Mouse (Mus musculus): ENCODE results near the gene Eif3d. TPM values are rescaled to one million over a fixed set of nuclear protein-coding genes. Genes with fewer than 3 reads are reported as not detected.

Eif3d gene
- polyA plus RNA-seq, 1 experiment from 2014 or later = 167 TPM

DNA sequence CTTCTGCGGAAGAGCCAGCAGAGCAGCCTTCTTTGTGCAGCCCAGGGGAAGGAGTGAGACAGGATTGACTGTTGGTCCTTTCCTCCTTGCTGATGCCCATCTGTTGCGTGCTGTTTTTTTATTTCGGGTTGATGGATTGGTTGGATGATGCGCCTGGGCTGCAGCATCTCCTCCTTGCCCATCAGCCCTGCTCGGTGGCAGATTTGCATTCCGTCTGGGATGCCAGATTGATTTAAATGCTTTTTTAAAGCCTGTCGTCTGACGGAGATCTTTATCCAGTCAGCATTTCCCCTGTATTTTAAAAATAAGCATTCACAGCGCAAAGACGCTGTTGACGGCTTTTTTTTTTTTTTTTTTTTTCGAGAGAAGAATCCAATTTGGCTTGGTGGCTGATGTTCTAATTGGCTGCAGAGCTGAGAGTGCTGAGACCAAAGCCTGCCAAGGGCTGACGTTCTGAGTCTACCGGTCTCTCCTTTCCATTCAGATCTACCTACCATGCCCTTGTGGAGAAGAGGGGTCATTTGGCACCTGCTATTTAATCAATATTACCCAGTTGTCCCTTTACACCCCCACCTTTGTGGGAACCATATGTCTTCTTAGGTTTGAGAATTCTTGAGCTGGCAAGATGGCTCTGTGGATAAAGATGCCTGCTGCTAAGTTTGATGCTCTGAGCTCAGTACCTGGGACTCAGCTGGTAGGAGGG, 34.8 kb downstream of the Eif3d start:
- Histone ChIP-seq H3K27ac (ENCODE audit: low read depth, low read length) (peak overlapping the region; percentile 5), H3K36me3 (ENCODE audit: control insufficient read depth, insufficient read depth, low read length) (no peaks in the 10 kb centered on the region), H3K9ac (ENCODE audit: low read length) (no peak overlapping the region), H3K4me2 (ENCODE audit: low read length) (no peak overlapping the region), H3K4me1 (ENCODE audit: control insufficient read depth, insufficient read depth, low read length) (peaks cover 5% of the 10 kb centered on the region; the same call in 1 of the 2 replicates), H3K27me3 (replicated peaks; ENCODE audit: control insufficient read depth, insufficient read depth, low read length) (no peaks in the 10 kb centered on the region), H3K4me3 (ENCODE audit: low read depth, low read length) (no peak overlapping the region), H3K9me3 (replicated peaks; ENCODE audit: control insufficient read depth, low read length) (no peaks in the 10 kb centered on the region)
- ATAC-seq (peak; percentile 71), DNase-seq (ENCODE audit: low spot score) (peak; percentile 81)
- 74% methylated on average over 14 of the region's 14 CpGs for WGBS

DNA sequence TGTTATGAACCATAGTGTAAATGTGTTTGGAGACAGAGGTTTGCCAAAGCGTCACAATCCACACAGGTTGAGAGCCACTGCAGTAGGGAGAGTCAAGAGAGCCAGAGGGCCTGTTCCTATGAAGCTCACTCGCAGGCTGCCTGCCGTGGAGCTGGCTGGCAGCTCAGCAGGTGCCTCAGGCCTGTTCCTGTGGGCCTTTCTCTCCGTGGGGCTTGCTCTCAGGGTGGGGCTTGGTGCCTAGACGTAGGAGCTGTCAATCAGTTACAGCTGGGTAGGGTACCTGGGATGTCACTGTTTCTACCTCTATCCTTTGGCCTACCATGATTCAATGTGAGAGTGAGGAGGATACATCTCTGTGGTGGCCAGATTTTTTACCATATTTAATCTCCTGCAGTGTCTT, 35.6 kb downstream of the Eif3d start:
- H3K4me3 ChIP-seq (ENCODE audit: low read depth, low read length) = no peak overlapping the region
- peak overlapping the region; percentile 70 for H3K27ac ChIP-seq (ENCODE audit: low read depth, low read length)
- WGBS = 59% methylated on average over 5 of the region's 5 CpGs
- no peak for ATAC-seq
- H3K9me3 ChIP-seq (replicated peaks; ENCODE audit: control insufficient read depth, low read length) = no peaks in the 10 kb centered on the region
- no peak for DNase-seq (ENCODE audit: low spot score)
- no peak overlapping the region for H3K9ac ChIP-seq (ENCODE audit: low read length)
- H3K4me1 ChIP-seq (ENCODE audit: control insufficient read depth, insufficient read depth, low read length) = peaks cover 6% of the 10 kb centered on the region; the same call in 1 of the 2 replicates
- H3K36me3 ChIP-seq (ENCODE audit: control insufficient read depth, insufficient read depth, low read length) = no peaks in the 10 kb centered on the region
- H3K4me2 ChIP-seq (ENCODE audit: low read length) = no peak overlapping the region
- no peaks in the 10 kb centered on the region for H3K27me3 ChIP-seq (replicated peaks; ENCODE audit: control insufficient read depth, insufficient read depth, low read length)

DNA sequence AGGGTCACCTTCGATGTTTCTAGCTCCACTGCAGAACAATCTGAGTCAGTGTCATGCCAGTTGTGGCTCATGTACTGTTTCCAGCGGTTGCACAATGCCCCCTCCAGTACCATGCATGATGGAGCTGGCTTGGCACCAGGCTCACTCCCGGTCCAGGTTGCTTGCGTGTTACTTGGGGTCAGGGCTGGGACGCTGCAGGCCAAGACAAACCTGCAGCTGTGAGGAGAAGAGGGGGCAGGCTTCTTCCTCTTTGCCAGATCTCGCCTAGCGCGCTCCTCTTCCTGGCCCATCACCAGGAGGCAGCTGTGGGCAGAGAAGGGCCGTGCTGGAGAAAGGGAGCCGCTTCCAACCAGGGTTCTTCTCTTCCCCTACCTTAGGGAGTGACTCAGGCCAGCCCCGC, 36.3 kb downstream of the Eif3d start:
- WGBS = 77% methylated on average over 11 of the region's 11 CpGs

DNA sequence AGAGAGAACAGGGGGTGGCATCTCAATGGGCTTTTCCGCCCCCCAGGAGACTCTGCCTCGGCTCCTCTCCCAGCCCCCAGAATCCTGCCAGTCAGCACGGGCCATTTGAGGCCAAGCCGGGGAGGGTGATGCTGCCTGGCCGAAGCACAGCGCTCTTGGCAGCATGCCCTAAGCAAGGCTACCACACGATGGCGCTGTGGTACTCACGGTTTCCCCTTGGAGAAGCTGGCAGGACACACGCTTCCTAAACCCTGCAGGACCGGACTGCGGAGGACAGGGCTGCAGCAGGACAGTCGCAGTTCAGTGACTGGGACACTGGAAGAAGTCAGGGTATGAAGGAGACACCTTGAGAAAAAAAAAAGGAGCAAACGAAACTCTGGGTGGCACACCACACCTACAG, 36.8 kb downstream of the Eif3d start:
- ATAC-seq = peak; percentile 17; the same call in 1 of the 2 replicates
- peak overlapping the region; percentile 9; the same call in 1 of the 2 replicates for H3K9ac ChIP-seq (ENCODE audit: low read length)
- H3K27me3 ChIP-seq (replicated peaks; ENCODE audit: control insufficient read depth, insufficient read depth, low read length) = no peaks in the 10 kb centered on the region
- under 1% methylated on average over 14 of the region's 14 CpGs for WGBS
- no peak overlapping the region for H3K27ac ChIP-seq (ENCODE audit: low read depth, low read length)
- H3K9me3 ChIP-seq (replicated peaks; ENCODE audit: control insufficient read depth, low read length) = no peaks in the 10 kb centered on the region
- peak overlapping the region; percentile 35 for H3K4me2 ChIP-seq (ENCODE audit: low read length)
- DNase-seq (ENCODE audit: low spot score) = peak; percentile 94
- no peaks in the 10 kb centered on the region for H3K36me3 ChIP-seq (ENCODE audit: control insufficient read depth, insufficient read depth, low read length)
- H3K4me1 ChIP-seq (ENCODE audit: control insufficient read depth, insufficient read depth, low read length) = peaks cover 14% of the 10 kb centered on the region
- no peak overlapping the region for H3K4me3 ChIP-seq (ENCODE audit: low read depth, low read length)

More for the DNA sequence above, 36.3 kb downstream of the Eif3d start:
- peaks cover 12% of the 10 kb centered on the region for H3K4me1 ChIP-seq (ENCODE audit: control insufficient read depth, insufficient read depth, low read length)
- no peak overlapping the region for H3K4me3 ChIP-seq (ENCODE audit: low read depth, low read length)
- no peaks in the 10 kb centered on the region for H3K27me3 ChIP-seq (replicated peaks; ENCODE audit: control insufficient read depth, insufficient read depth, low read length)
- no peaks in the 10 kb centered on the region for H3K9me3 ChIP-seq (replicated peaks; ENCODE audit: control insufficient read depth, low read length)
- H3K4me2 ChIP-seq (ENCODE audit: low read length) = no peak overlapping the region
- H3K27ac ChIP-seq (ENCODE audit: low read depth, low read length) = 0 out of 2 replicates have a peak overlapping the region, but pooled peaks have one; percentile 70
- ATAC-seq = no peak
- no peaks in the 10 kb centered on the region for H3K36me3 ChIP-seq (ENCODE audit: control insufficient read depth, insufficient read depth, low read length)
- no peak for DNase-seq (ENCODE audit: low spot score)
- H3K9ac ChIP-seq (ENCODE audit: low read length) = peak overlapping the region; percentile 9; the same call in 1 of the 2 replicates

DNA sequence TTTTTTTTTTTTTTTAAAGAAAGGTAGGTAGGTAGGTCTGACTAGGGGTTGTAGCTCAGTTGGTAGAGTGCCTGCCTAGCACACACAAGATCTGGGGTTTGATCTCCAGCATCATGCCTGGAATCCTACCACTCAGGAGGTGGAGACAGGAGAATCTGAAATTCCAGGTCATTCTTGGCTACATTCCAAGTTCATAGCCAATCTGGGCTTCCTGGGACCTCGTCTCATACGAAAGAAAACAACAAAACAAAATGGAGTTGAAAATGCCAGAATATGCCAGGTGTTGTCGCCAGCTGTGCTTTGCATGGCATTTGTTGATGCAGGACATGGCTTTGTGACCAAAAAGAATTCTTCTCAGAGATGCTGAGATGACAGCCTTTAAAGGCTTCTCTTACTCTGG, 37.4 kb downstream of the Eif3d start:
- Histone ChIP-seq H3K4me3 (ENCODE audit: low read depth, low read length) (no peak overlapping the region), H3K4me1 (ENCODE audit: control insufficient read depth, insufficient read depth, low read length) (peaks cover 15% of the 10 kb centered on the region), H3K9me3 (replicated peaks; ENCODE audit: control insufficient read depth, low read length) (no peaks in the 10 kb centered on the region), H3K27me3 (replicated peaks; ENCODE audit: control insufficient read depth, insufficient read depth, low read length) (no peaks in the 10 kb centered on the region), H3K36me3 (ENCODE audit: control insufficient read depth, insufficient read depth, low read length) (no peaks in the 10 kb centered on the region), H3K9ac (ENCODE audit: low read length) (no peak overlapping the region), H3K4me2 (ENCODE audit: low read length) (no peak overlapping the region), H3K27ac (ENCODE audit: low read depth, low read length) (no peak overlapping the region)
- DNase-seq (ENCODE audit: low spot score) (no peak), ATAC-seq (no peak)
- 63% methylated on average over 3 of the region's 3 CpGs for WGBS

DNA sequence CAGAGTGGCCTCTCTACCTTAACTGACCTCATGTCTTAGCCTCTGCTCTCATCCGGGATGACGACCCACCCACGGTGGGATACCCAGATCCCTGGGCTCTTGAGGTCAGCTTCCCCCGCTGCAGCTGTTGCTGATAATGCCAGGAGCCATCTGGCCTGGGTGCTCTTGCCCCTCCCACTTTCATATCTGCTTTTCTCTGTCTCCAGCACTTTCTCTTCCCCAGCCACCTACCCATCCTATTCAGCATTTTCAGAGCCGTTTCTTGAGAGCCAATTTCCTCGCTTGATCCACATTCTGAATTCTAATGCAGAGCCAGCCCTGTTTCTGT, 39.0 kb downstream of the Eif3d start:
- H3K4me3 ChIP-seq (ENCODE audit: low read depth, low read length) = no peak overlapping the region
- DNase-seq (ENCODE audit: low spot score) (no peak), ATAC-seq (no peak)
- no peak overlapping the region for H3K9ac ChIP-seq (ENCODE audit: low read length)
- 75% methylated on average over 6 of the region's 6 CpGs for WGBS
- peaks cover 7% of the 10 kb centered on the region; the same call in 1 of the 2 replicates for H3K36me3 ChIP-seq (ENCODE audit: control insufficient read depth, insufficient read depth, low read length)
- peaks cover 23% of the 10 kb centered on the region for H3K4me1 ChIP-seq (ENCODE audit: control insufficient read depth, insufficient read depth, low read length)
- H3K9me3 ChIP-seq (replicated peaks; ENCODE audit: control insufficient read depth, low read length) = no peaks in the 10 kb centered on the region
- no peak overlapping the region for H3K4me2 ChIP-seq (ENCODE audit: low read length)
- no peaks in the 10 kb centered on the region for H3K27me3 ChIP-seq (replicated peaks; ENCODE audit: control insufficient read depth, insufficient read depth, low read length)
- H3K27ac ChIP-seq (ENCODE audit: low read depth, low read length) = no peak overlapping the region

DNA sequence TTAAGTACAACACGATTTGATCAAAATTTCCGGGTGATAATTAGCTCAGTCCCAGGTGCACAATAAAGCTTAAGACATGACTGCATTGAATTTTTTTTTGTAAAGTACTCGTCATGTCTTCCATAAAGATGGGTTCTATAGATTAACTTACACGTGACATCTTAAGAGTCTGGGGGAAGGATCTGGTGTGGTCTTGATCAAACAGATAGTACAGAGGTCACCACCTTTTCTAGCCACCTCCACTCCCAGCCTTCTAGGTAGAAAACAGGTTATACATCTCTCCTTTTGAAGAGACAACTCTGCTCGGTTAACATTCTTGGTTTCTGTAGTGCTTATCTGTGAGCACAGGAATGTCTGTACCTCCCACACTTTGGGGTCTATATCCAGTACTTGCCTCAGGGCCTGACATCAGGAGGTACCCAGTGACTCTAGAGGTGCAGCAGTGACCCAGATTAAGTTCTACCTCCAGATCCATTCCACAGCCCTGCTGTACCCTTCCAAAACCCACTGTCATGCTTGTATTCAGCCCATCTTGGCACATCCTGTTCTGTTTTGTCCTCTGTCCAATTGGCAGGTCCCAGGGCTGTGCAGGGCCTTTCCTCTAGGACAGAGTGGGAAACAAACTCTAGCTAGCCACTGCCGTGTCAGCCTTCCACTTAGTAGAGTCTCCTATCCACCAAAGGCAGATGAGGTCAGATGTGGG, 39.5 kb downstream of the Eif3d start:
- Histone ChIP-seq H3K4me2 (ENCODE audit: low read length) (no peak overlapping the region), H3K9me3 (replicated peaks; ENCODE audit: control insufficient read depth, low read length) (no peaks in the 10 kb centered on the region), H3K36me3 (ENCODE audit: control insufficient read depth, insufficient read depth, low read length) (peaks cover 12% of the 10 kb centered on the region; the same call in 1 of the 2 replicates), H3K4me1 (ENCODE audit: control insufficient read depth, insufficient read depth, low read length) (peaks cover 23% of the 10 kb centered on the region), H3K4me3 (ENCODE audit: low read depth, low read length) (no peak overlapping the region), H3K27ac (ENCODE audit: low read depth, low read length) (no peak overlapping the region), H3K27me3 (replicated peaks; ENCODE audit: control insufficient read depth, insufficient read depth, low read length) (no peaks in the 10 kb centered on the region), H3K9ac (ENCODE audit: low read length) (no peak overlapping the region)
- ATAC-seq (no peak), DNase-seq (ENCODE audit: low spot score) (no peak)
- 81% methylated on average over 6 of the region's 6 CpGs for WGBS

DNA sequence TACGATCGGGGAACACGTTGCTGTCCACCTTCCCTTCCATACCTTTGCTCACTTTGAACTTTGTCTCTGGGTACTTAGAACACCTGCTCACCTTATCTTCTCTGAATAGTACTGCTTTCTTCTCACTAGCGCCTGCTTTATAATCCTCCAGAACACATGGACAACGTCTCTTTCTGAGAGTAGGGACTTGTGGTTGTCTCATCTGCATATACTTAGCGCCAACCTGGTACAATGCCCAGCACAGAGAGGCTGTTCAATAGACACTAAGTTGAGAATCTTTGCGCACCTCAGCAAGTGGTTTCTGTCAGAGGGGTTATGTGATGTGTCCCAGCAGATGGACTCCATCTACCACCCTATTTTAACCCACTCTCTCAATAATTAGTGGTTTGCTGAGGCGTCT, 40.8 kb downstream of the Eif3d start:
- Histone ChIP-seq H3K9ac (ENCODE audit: low read length) (peak overlapping the region; percentile 69), H3K9me3 (replicated peaks; ENCODE audit: control insufficient read depth, low read length) (no peaks in the 10 kb centered on the region), H3K4me3 (ENCODE audit: low read depth, low read length) (peak overlapping the region; percentile 58), H3K27ac (ENCODE audit: low read depth, low read length) (no peak overlapping the region), H3K4me2 (ENCODE audit: low read length) (peak overlapping the region; percentile 78), H3K27me3 (replicated peaks; ENCODE audit: control insufficient read depth, insufficient read depth, low read length) (no peaks in the 10 kb centered on the region), H3K36me3 (ENCODE audit: control insufficient read depth, insufficient read depth, low read length) (peaks cover 16% of the 10 kb centered on the region), H3K4me1 (ENCODE audit: control insufficient read depth, insufficient read depth, low read length) (peaks cover 23% of the 10 kb centered on the region)
- 47% methylated on average over 8 of the region's 8 CpGs for WGBS
- DNase-seq (ENCODE audit: low spot score) (no peak), ATAC-seq (no peak)
